Mouse (Mus musculus) embryonic facial prominence, embryonic 11.5 days (tissue): ENCODE results near the gene Dlg2. TPM values are rescaled to one million over a fixed set of nuclear protein-coding genes. Genes with fewer than 3 reads are reported as not detected.
A peak's percentile ranks its signal among the peaks of the same experiment; 100 is the strongest.

Experiments used
- ATAC-seq: fragments of 200-750 bp; cut with Nextera tagmentation; replicated peaks from 2 replicates; pipeline ENCODE4 v1.8.0; 2017; ENCODE audit warnings: low read depth; ENCODE audit not compliant: insufficient number of reproducible peaks, low FRiP score, low TSS enrichment
- DNase-seq: peaks from one replicate; pipeline ENCODE4 v3.0.0-alpha.2; 2015; ENCODE audit warnings: low spot score
- H3K27ac ChIP-seq: fragments of 300-500 bp; sonication (generic); replicated peaks from 2 replicates; pipeline ENCODE4 v1.5.1; 2014; ENCODE audit warnings: mild to moderate bottlenecking, low read depth, low read length, control low read depth
- H3K27me3 ChIP-seq: fragments of 300-500 bp; sonication (generic); 2 replicates; pipeline ENCODE4 v1.6.1; 2014; ENCODE audit warnings: mild to moderate bottlenecking, low read length, moderate library complexity, mixed read lengths; ENCODE audit not compliant: control insufficient read depth, insufficient read depth
- H3K36me3 ChIP-seq: fragments of 300-500 bp; sonication (generic); replicated peaks from 2 replicates; pipeline ENCODE4 v1.6.1; 2014; ENCODE audit warnings: low read depth, mild to moderate bottlenecking, low read length, moderate library complexity, mixed read lengths; ENCODE audit not compliant: control insufficient read depth, insufficient read depth
- H3K4me1 ChIP-seq: fragments of 300-500 bp; sonication (generic); 2 replicates; pipeline ENCODE4 v1.6.1; 2014; ENCODE audit warnings: low read length, mixed read lengths; ENCODE audit not compliant: control insufficient read depth, insufficient read depth
- H3K4me2 ChIP-seq: fragments of 300-500 bp; sonication (generic); 2 replicates; pipeline ENCODE4 v1.6.1; 2014; ENCODE audit warnings: low read depth, mild to moderate bottlenecking, control low read depth, low read length, moderate library complexity
- H3K4me3 ChIP-seq: fragments of 300-500 bp; sonication (generic); 2 replicates; pipeline ENCODE4 v1.5.1; 2014; ENCODE audit warnings: low read depth, low read length, control low read depth
- H3K9ac ChIP-seq: fragments of 300-500 bp; sonication (generic); replicated peaks from 2 replicates; pipeline ENCODE4 v1.6.1; 2014; ENCODE audit warnings: mild to moderate bottlenecking, control low read depth, low read length
- H3K9me3 ChIP-seq: fragments of 300-500 bp; sonication (generic); replicated peaks from 2 replicates; pipeline ENCODE4 v1.6.1; 2016; ENCODE audit warnings: mild to moderate bottlenecking, low read length, inconsistent platforms, mixed read lengths; ENCODE audit not compliant: control insufficient read depth
- WGBS: fragments of 180-500 bp; shearing (Covaris S2); extraction: QIAGEN DNeasy Blood & Tissue Kit; methylation state at CpG from one replicate; pipeline ENCODE4 v1.1.7; 2014; 5-methylcytosine and 5-hydroxymethylcytosine counted together
- polyA plus RNA-seq: library from polyadenylated mRNA; unstranded; fragments of >200 nt; fragmentation: Nextera tagmentation; extraction: Ambion mirVana; gene quantifications from 2 replicates; pipeline ENCODE4 v1.2.1, GENCODE M21; 2014

Dlg2 gene
- polyA plus RNA-seq, 1 experiment from 2014 or later: 5.3 TPM

DNA sequence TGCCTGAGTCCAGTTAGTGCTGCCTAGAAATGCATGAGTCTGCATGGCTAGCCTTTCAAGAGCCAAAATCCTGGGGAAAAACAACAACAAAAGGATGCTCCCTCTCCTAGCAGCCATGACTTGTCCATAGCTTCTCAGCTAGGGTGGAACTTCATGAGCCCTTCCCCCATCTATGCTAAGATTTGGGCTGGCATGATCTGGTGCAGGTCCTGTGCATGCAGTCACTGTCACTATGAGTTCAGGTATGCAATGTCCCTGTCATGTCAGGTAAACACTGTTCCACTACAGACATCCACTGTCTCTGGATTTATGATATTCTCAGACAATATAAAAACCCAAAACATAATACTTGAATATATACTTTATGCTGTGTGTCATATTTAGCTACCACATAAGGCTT is 1563.7 kb downstream of the Dlg2 start:
- DNase-seq (no peak), ATAC-seq (no peak)
- no peaks in the 10 kb centered on the region for H3K36me3 ChIP-seq
- H3K4me3 ChIP-seq: no peak overlapping the region
- no peak overlapping the region for H3K27ac ChIP-seq
- H3K27me3 ChIP-seq: no peaks in the 10 kb centered on the region
- no peak overlapping the region for H3K9ac ChIP-seq
- no peaks in the 10 kb centered on the region for H3K4me1 ChIP-seq
- H3K4me2 ChIP-seq: no peak overlapping the region
- H3K9me3 ChIP-seq: no peaks in the 10 kb centered on the region

DNA sequence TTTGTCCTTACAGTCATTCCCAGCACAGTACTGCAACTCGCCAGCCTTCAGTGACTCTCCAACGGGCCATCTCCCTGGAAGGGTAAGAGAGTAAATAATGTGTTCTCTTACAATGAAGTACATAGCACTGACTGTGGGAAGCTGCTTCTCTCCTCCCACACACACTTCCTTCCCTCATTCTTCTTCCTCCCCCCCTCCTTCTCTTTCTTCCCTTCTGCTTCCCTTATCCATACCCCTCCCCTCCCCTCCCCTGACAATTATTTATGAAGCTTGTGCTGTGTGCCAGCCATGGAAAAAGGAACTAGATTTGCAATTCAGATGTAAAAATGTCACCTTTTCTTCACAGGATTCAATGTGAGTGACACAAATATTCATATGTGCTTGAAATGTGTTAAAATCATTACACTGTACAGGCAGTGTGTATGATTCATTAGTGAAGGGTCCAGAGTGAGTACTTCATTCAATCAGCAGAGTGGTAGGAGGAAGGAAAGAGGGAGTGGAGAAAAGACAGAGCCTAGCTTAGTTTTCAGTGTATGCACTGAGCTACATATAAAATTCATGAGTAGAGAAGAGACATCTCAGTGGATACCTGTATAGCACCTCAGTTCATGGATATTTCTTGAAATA is 1564.4 kb downstream of the Dlg2 start:
- 73% methylated on average over 2 of the region's 2 CpGs for WGBS
- Histone ChIP-seq H3K27ac (no peak overlapping the region), H3K9me3 (no peaks in the 10 kb centered on the region), H3K4me3 (no peak overlapping the region), H3K4me1 (no peaks in the 10 kb centered on the region), H3K27me3 (no peaks in the 10 kb centered on the region), H3K9ac (no peak overlapping the region), H3K36me3 (no peaks in the 10 kb centered on the region), H3K4me2 (no peak overlapping the region)
- DNase-seq (no peak), ATAC-seq (no peak)

DNA sequence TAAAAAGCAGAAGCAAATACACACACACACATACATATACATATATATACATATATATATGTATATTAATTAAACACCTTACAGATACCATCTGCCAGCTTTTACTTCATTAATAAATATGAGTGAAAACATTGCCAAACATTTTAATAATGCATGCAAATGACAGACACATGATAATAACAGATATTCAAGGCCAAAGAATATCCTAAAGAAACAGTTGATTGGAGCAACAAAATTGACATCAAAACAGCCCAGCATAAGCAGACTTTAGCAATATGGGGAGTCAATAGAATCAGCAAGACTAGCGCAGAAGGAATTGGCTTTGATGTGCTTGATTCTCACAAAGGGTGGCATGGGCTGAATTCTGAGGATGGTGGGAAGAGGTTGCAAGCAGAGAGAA is 1568.5 kb downstream of the Dlg2 start:
- H3K9me3 ChIP-seq: no peaks in the 10 kb centered on the region
- no peak overlapping the region for H3K9ac ChIP-seq
- no peak for DNase-seq
- no peak overlapping the region for H3K4me3 ChIP-seq
- ATAC-seq: no peak
- H3K4me1 ChIP-seq: no peaks in the 10 kb centered on the region
- WGBS: 95% methylated on average over 1 of the region's 1 CpGs
- no peak overlapping the region for H3K4me2 ChIP-seq
- H3K27ac ChIP-seq: no peak overlapping the region
- H3K27me3 ChIP-seq: no peaks in the 10 kb centered on the region
- H3K36me3 ChIP-seq: no peaks in the 10 kb centered on the region

DNA sequence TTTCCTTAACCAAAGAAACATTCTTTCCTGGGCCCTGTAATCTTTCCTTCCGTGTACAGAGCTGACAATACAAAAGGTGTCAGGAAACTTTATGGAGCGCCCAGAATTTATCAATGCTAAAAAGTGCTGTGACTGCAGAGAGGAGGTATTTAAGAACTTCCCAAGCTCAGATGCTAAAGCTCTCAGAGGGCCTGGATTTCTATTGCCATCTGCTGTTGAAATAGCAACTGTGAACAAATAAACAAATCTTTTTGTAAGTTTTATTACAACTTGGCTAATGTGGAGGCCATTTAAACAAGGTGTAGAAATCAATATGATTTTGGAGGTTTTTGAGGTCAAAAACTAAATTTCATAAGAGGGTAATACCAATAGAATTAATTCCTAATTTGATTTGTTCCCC is 1570.8 kb downstream of the Dlg2 start:
- no peaks in the 10 kb centered on the region for H3K36me3 ChIP-seq
- 48% methylated on average over 2 of the region's 2 CpGs for WGBS

DNA sequence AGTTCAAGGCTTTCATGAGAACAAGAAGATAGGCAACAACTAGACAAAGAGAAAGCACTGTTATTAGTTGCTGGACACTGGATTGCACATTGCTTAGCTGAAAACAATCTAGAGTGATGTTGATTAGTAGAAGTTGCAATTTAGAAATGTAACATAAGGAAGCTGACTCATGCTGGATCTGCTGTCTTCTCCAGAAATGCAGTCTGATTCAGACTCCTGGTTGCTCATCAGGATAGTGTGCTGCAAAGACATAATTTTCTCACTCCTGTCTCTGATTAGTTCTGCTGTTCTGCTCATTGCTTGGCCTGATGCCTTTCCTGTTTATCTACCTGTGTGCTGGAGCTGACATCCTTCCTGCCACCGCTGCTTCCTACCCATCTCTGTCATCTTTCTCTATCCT is 1572.4 kb downstream of the Dlg2 start:
- no peak for DNase-seq
- Histone ChIP-seq H3K4me3 (no peak overlapping the region), H3K36me3 (no peaks in the 10 kb centered on the region), H3K27ac (no peak overlapping the region), H3K9ac (no peak overlapping the region), H3K9me3 (no peaks in the 10 kb centered on the region), H3K4me2 (no peak overlapping the region), H3K4me1 (no peaks in the 10 kb centered on the region), H3K27me3 (no peaks in the 10 kb centered on the region)
- WGBS: 79% methylated on average over 1 of the region's 1 CpGs
- ATAC-seq: no peak

More for the DNA sequence above, 1570.8 kb downstream of the Dlg2 start:
- Histone ChIP-seq H3K9ac (no peak overlapping the region), H3K27me3 (no peaks in the 10 kb centered on the region), H3K4me1 (no peaks in the 10 kb centered on the region), H3K4me2 (no peak overlapping the region), H3K4me3 (no peak overlapping the region), H3K27ac (no peak overlapping the region), H3K9me3 (no peaks in the 10 kb centered on the region)
- no peak for ATAC-seq
- no peak for DNase-seq

DNA sequence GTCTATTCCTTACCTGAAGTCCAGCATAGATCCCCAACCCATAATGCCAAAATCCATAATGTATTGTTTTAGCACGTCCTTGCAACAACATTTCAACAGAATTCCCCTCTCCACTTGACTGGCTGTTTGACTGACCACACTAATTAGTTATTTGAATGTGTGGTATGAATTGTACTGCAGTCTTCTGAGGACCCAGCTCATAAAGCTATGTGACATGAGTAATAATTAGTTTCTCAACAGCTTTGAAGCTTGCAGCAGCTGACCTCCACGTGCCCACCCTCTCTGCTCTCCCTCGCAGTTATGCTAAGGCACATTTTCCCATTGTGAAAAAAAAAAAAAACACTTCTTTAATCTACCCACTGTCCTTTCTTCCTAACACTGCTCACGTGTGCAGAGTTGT is 1590.4 kb downstream of the Dlg2 start:
- Histone ChIP-seq H3K36me3 (no peaks in the 10 kb centered on the region), H3K4me1 (no peaks in the 10 kb centered on the region), H3K4me3 (no peak overlapping the region), H3K27me3 (no peaks in the 10 kb centered on the region), H3K9me3 (no peaks in the 10 kb centered on the region), H3K4me2 (no peak overlapping the region), H3K27ac (no peak overlapping the region), H3K9ac (no peak overlapping the region)
- WGBS: 63% methylated on average over 4 of the region's 4 CpGs
- ATAC-seq: no peak
- DNase-seq: no peak

DNA sequence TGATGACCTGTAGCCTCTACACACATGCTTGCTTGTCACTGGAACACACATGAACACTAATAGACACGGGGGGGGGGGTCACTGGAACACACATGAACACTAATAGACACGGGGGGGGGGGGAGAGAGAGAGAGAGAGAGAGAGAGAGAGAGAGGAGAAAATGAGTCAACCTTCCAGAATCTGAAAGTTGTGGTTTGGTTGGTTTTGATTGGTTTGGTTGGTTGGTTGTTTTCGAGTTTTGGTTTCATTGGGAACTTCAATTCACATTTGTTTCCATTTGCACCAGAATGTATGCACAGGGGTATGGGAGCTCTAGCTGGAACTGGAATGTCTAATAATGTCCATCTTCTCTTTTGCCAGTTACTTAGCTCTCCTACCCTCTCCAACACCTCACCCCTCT is 1611.0 kb downstream of the Dlg2 start:
- Histone ChIP-seq H3K4me1 (no peaks in the 10 kb centered on the region), H3K4me3 (no peak overlapping the region), H3K36me3 (no peaks in the 10 kb centered on the region), H3K27me3 (no peaks in the 10 kb centered on the region), H3K9me3 (no peaks in the 10 kb centered on the region), H3K9ac (no peak overlapping the region), H3K27ac (no peak overlapping the region), H3K4me2 (no peak overlapping the region)
- no peak for DNase-seq
- WGBS: 52% methylated on average over 3 of the region's 3 CpGs
- ATAC-seq: no peak

DNA sequence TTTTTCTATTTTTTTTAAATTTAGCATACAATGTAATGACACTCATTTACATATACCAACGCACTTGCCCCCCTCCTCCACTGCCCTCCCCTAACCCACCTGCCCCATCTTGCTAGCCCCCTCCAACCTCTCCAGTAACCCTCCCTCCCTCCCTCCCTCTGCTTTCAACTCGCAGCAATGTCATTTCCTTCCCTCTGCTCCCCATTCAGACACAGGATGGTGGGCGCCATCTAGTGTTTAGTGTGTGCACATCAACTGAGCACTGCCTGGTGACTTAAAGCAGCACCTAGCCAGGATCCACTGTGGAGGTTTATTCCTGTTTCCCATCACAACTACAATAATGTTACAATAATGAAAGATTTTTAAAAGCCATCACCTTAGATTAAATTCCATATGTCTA is 1617.4 kb downstream of the Dlg2 start:
- Histone ChIP-seq H3K4me1 (no peaks in the 10 kb centered on the region), H3K9me3 (no peaks in the 10 kb centered on the region), H3K9ac (no peak overlapping the region), H3K27me3 (no peaks in the 10 kb centered on the region), H3K36me3 (no peaks in the 10 kb centered on the region), H3K4me2 (no peak overlapping the region), H3K27ac (no peak overlapping the region), H3K4me3 (no peak overlapping the region)
- DNase-seq (peak; percentile 84), ATAC-seq (no peak)
- whole genome bisulfite sequencing: 0% methylated on average over 3 of the region's 3 CpGs
